Mouse (Mus musculus) urinary bladder, postnatal 4 days (tissue): Measurements from ENCODE around the gene Ube2n.

Experiments used
- DNase-seq, 2 experiments: peaks; one replicate each; pipeline ENCODE4 v3.0.0; 2021 to 2022; ENCODE audit warnings: low spot score in 2 of 2

Gene Ube2n

DNA sequence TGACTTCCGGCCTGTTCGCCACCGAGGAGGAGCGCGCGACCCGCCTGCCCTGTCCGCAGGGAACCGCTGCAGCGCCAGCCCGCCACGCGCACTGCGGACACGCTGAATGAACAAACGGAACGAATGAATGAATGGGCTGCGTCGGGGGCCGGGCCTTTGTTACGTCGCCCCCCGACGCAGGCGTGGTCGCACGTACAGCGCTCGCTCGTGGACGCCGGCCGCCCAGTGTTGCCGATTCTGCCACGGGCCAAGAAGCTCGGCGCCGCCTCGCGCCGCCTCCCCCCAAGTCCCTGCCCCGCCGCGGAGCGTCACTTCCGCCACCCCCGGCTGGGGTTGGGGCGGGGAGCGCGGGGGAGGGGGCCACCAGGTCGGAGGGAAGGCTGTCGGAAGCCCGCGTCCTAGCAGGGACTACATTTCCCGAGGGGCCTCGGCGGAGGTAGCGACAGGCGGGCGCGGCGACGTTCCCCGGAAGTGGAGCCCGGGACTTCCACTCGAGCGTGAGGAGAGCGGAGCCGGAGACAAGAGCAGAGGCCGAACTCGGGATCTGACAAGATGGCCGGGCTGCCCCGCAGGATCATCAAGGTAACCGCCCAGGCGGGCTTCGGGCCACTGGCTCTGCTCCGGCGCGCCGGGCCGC lies at the start of gene Ube2n:
Gene Ube2n, plus strand, starts transcription at position 490 of the 637 bp plus-strand sequence.
- DNase-seq: peak; percentile 97 to 99

DNA sequence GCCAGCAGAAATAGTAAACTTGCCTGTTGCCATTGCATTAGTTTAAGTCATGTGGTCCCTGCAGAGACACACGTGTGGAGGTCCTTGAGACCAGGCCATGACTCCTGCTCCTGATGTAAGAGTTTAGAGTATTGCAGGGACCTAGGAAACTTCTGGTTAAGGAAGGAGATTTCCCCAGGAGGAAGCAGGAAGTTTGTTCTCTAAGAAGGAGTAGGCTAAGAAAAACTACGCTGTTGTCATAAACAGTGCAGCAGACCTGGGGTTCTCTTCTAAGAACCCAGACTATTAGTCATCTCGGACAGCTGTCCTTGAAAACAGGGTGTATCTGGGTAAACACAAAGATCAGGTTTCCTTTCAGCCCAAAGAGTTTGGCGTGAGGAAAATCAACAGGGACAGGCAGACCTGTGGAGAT lies 49.5 kb upstream of the Ube2n start:
- no peak for DNase-seq

DNA sequence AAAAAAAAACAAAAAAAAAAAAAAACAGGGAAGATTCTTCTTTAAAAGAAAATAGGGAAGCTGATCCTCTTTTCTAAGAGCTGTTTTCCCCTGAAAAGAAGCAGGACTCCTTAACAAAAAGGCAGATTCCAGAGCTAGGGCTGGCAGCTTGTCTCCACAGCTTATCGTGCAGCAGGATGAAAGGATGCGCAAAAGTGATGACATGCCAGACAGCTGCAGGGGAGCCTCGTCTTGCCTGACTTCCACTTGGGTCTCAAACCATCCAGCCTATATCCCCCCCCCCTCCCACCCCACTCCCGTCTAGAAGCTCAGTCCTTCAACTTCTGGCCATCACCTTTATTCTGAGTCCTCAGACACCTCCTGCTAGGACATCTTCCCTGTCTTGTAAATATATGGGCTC lies 46.1 kb upstream of the Ube2n start:
- no peak for DNase-seq

DNA sequence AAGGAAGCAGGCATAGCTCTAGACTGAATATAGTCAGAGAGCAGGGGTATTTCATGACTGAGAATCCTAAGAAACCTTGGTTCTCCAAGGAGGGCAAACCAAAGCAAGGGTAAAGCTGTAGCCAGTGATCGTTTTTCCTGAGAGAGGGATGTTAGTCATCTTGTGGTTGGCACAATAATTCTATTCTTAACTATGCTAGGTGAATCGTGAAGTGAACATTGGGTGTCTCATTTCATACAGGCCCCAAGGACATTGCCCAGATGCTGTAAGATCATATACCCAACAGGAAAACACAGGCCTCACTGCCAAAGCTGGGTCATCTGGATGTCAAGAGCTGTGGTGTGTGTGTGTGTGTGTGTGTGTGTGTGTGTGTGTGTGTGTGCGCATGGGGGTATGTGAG lies 43.8 kb upstream of the Ube2n start:
- DNase-seq: no peak

DNA sequence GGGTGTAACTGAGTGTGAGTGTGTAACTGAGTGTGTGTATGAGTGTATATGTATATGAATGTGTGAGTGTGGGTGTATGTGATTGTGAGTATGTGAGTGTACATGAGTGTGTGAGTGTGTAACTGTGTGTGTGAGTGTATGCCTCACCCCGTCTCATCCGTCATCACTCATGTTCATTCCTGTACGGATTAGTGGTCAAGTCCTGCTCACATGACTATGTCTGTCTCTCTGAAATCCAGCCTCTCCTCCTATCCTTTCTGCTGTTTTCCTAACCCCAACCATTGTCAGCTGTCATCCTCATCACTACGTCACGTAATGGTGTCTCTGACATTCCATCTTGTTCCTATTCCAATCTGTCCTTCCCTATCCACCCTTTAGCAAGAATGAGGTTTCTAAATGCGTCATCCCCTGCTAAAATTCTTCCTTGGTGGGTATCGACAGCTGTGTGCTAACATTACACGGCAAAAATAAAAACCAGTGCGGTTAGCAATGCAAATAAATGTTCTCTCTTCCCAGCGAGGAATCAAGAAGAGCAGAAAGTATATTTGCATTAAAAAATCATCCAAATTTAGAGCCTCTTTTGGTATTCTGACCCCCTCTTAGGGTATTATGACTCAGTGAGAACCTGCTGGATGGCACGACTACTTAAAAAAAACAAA lies 42.9 kb upstream of the Ube2n start:
- DNase-seq: no peak

DNA sequence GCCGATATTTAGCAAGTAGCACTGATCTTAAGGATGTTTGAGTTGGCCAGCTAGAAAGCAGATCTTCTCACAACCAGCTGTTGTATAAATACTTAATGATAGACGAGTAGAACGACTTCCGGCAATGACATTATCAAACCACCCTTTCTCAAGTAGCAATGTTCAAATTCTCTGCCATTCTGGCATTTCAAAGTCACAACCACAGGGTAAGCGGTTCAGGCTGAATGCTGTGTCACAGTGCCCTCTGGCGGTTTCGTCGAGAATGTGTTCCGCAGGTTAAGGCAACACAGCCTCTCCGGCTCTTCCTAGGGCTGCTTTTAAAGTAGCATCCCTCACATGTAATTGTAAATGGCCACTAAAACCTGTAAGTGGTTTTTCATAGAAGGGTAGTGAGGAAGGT lies 39.0 kb upstream of the Ube2n start:
- DNase-seq: peak; percentile 71 to 88

DNA sequence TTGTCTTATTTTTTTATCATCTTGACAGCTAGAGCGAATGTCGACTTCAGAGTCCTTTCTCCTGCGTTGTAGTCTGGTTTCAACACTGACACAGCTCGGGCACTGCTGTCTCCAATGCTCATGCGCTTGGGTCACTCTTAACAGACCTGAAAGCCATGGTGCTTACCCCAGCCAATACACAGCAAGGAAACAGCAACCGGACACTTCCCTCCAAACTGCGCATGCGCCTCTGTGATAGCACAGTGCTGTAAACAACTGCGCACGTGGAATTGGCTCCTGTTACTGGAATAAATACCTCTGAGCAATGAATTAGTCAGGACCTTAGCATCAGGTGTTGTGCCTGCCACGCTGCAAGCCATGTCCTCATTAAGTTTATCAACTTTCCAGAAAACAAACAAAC lies 37.4 kb upstream of the Ube2n start:
- DNase-seq: no peak

DNA sequence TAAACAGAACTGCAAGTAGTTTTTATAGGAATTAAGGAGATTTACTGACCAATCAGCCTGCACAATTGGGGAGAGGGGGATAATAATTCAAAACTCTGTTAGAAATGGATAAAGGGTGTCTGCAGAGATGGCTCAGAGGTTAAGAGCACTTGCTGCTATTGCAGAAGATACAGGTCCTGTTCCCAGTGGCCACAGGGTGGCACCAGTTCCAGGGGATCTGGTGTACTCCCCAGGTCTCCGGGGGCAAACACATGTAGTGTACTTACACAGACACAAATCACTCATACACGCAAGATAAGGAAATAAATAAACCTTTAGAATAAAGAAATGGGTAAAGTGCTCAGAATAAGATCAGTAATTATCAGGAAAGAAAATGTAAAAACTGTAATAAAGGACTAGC lies 25.3 kb upstream of the Ube2n start:
- DNase-seq: no peak

DNA sequence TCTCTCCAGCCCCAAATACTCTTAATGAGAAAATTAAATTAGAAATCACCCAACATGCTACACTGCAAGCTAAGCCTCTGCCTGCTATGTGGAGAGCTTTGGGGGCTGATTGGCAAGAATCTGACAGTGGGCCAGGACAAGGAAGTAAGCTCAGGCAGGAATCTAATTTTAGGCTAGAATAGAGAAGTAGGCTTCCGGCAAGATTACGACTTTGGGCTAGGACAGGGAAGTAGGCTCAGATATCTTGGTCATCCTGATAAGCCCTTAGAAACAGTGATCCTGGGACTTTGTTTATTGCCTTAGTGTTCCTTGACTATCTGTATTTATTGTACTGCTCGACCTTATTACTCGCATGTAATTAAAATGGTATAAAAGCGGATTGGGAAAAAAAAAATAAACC lies 20.7 kb upstream of the Ube2n start:
- DNase-seq: no peak

DNA sequence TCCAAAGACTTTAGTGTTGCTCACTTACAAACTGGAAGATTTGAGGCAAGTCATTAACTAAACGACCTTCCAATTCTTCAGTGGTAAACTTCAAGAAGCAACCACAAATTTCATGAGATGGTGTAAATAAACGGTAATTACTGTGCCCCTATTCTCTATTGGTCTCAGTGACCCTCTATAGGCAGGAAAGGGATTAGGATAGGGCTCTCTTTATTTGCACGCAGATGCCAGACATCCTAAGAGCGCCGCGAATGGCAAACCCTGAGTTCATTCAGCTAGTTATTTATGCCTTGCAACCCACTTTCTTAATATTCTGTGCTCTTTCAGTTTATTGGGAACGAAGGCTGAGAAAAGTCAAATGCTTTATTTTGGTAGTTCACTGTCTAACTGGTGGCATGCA lies 13.9 kb upstream of the Ube2n start:
- no peak for DNase-seq

DNA sequence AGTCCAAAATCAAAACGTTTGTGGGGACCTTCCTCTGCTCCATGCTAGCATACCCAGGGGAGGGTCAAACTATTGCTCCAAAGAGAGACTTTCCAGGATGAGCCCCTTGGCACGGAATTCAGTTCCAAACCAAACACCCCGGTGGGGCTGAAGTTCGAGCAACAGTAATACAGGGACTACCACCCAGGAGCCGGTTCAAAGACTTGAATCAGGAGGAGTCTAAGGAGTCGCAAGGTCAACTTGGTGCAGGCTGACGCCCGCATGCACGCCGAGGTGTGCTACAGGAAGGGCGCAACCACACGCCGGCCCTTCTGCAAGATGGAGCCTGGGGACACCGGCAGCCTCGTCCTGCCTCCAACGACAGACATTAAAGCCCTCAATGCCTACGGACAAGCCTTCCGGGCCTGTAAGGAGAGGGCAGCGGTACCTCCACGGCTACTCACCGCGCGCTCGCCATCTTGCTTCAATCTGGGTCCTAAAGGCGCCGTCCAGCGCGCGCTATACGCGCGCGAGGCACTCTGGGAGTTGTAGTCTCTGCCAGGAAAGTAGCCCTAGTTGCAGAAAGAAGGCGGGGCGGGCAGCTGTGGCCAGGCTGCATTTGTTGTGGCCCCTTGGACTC lies 13.4 kb upstream of the Ube2n start, which contains the start of gene Mrpl42:
Gene Mrpl42, minus strand, starts transcription at position 478 of the 619 bp plus-strand sequence.
- peak; percentile 74 to 81 for DNase-seq

DNA sequence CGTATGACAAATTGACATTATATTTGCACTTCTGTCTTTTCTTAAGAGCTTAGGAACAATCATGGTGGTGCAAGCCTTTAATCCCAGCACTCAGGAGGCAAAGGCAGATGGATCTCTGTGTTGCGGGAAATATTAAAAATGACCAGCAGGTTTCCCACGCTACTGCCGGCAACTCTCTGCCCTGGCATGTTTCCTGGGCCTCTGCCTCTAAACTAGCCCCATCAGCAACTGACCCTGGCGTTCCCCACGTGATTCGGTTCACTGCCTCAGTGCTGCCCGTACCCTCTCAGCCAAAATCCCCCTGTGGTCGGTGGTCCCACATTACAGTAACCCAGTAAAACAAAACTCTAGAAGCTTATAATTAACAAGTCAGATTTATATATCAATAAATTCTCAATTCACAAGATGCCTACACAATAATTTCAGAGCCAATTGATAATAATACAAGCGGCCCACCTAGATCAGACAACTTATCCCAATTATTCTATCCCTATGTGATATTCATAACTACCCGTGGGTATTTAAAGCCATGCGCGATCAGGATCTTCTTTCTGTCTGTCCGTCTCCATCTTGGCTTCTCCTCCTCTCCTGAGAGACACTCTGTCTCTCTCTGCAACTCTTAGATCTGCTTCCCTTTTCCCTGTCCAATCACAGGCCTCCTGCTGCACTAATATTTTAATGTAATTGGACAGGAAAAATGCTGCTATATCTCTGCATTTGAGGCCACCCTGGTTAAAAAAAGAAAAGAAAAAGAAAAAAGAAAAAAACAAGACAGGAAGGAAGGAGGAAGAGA lies 11.3 kb upstream of the Ube2n start:
- no peak for DNase-seq

DNA sequence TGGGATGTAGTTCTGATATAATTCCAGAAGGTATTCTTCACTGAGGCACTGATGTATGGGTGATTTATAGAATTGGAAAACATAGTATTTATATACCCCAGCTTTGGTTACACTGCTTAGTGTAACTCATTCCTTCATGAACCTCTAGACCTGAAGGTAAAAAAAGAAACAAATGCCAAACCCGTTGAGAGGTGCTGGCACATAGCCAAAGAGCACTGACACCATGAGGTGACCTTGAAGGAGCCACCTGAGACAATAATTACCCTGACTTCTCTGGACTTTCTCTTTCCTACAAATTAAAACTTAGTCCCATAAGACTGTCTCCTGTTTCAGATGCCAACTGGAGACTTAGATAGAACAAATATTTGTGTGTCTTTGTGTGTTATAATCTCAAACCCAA lies 10.6 kb upstream of the Ube2n start:
- no peak for DNase-seq

DNA sequence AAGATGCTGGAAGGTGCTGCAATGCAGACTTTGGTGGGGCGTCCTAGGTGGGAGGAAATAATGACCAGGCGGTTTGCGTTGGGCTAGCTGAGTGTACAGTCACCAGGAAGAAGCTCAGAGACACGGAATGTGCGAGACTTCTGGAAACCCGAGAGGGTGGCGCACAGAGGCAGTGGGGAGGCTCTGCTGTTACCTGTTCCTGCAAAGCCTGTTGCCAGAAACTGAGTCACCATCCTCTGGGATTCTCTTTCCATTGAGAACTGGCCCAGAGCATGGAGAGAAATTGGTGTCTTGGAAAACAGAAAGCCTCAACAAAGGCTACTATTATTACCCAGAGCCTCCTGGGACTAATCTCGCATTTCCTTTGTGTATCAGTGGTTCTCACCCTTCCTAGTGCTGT lies 6.8 kb upstream of the Ube2n start:
- DNase-seq: no peak

DNA sequence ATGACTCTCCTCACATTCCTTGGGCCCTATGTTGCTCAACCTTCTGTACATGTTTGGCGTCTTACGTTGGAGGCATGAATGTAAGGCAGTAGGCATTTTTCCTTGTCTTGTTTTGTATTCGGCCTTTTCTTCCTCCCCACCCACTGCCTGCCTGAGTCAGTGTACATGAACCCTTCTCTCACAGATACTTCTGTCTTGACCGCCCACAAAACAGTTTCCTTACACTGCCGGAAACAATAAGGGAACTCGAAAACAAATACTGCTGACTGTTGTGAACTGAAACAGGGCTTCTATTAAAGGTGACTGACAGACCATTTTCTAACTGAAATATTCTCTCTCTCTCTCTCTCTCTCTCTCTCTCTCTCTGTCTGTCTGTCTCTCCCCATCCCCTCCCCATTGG lies 6.2 kb upstream of the Ube2n start:
- DNase-seq: no peak

DNA sequence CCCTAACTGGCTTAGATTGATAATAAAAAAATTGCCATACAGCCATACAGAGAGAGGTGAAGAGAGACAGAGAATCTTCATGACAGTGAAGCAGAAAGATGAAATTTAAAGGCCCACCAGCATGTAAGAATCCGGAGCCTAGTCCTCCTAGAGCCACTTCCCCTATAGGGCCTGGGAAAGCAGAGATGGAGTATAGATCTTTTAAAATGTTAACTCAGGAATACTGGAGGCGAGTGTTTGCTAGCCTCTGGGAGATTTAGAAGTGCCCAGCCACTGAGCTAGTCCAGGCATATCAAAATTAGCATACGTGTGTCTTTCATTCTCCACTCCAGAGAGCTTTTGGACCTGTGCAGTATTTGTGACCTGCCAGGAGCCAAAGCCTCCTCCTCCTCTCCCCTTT lies 5.7 kb upstream of the Ube2n start:
- DNase-seq: no peak

DNA sequence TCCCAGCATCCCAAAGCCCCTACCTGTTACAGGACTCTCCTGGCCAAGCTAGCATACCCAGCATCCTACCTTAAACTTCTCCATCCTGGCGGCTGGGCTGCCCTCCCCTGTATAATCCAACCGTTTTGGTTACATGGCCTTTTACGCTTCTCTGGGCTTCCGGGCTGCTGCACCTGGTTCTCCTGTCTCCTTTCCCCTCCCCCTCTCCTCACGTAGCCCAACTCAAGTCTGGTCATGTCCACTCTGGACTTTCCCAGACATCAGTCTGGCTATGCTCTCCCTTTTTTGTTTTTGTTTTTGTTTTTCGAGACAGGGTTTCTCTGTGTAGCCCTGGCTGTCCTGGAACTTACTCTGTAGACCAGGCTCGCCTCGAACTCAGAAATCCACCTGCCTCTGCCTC lies 2.3 kb upstream of the Ube2n start:
- no peak for DNase-seq

DNA sequence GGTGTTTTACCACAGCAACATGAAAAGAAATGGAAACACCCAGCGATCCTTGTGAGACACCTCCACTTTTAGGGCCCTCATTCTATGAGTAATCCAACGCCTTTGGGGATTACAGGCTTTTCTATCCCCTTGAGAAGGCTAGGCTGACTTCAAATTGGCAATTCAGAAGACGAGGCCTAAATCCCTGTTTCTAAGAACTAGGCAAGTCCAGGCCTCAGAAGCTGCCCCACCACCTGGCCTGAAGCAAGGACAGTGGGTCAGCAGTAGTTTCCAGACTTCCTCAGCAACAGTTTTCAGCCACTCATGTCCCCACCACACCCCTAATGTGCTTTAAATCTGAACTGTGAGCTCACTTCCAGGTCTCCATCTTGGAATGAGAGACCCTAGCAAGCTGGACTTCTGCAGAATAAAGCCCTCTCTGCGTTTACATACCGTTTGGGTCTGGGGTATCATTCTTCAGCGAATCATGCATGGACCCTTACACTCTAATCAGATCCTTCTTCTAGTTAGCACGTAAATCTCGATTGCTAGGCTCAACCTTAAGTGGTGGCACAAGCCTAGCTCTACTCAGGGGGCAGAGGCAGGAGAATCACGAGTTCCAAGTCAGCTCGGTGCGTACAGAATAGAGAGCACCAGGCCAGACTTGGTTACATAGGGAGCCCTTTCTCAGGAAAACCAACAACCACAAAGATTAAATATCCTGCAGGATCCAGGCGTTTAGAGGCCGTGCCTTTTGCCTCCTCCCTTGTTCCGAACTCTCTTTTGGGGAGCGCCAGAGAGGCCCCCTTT lies 983 bp upstream of the Ube2n start:
- no peak for DNase-seq

DNA sequence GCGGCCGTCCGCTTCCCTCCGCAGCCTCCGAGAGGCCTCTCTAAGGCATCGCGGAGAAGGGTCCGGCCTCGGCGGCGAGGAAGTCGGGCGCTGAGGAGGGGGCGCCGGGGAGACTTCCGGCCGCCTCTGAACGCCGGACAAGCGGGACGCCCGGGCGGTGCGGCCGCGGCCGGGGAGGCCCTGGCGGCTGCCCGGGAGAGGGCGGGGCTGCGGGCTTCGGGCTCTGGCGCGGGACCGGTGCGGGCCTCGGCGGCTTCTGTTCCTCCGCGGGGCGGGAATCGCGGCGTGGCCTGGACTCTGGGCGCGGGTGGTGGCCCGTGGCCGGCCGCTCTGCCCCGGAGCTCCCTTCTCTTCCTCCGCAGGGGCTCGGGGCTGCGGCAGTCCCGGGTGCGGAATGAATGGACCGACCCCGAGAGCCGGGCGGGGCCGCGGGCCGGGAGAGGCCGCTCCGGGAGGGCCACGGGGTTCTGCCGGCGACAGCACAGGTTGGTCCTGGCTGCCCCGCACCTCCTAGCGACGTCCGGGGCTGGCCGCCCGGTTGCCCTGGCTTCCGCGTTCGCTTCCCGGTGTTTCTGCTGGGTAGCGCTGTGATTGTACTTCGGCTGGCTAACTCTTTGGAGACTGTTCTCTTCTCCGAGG lies 467 bp downstream of the Ube2n start:
- DNase-seq: peak; percentile 43 to 60

DNA sequence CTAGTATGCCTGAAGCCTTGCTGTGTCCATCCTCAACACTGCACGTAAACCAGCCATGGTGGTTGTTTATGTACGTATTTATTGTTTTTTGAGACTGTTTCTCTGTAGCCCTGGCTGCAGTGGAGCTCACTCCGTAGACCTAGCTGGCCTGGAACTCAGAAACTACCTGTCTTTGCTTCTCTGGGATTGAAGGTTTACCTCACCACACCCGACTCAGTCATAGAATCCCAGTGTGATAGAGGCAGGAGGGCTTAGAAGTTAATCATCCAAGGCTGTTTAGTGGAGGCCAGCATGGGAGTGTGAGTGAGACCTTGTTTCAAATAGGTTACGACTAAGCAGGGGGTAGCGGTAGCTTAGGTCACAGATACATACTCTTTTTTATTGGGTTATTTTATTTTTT lies 2.7 kb downstream of the Ube2n start:
- no peak for DNase-seq

DNA sequence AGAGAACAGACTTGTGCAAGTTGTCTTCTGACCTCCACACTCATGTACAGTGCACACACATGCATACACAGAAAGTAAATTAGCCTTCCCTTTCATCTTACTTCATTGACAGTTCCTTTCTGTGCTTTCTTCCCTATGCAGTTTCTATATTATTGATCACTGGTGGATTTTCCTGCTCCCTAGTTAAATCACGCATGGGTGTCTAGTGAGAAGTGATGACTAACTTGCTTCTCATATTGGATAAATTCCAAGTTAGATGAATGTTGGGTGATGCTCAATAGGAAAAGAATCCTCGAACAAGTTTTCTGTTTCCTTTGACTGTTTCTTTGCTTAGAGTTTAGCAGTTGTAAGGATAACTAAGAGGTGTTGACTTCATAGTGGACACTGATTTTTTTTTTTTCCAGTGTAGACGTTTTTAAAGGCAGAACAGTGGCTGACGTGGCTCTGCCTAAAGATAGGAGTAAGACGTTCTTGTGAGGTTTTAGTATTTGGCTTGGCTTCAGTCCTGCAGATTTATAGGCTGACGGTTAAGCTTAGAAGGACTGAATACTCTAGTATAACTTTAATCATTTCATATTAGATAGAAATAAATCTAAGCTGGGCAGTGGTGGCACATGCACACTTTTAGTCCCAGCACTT lies 10.2 kb downstream of the Ube2n start:
- no peak for DNase-seq
